Mouse (Mus musculus): ENCODE results near the gene Adgrv1.
A peak's percentile ranks its signal among the peaks of the same experiment; 100 is the strongest.

The Adgrv1 gene

DNA sequence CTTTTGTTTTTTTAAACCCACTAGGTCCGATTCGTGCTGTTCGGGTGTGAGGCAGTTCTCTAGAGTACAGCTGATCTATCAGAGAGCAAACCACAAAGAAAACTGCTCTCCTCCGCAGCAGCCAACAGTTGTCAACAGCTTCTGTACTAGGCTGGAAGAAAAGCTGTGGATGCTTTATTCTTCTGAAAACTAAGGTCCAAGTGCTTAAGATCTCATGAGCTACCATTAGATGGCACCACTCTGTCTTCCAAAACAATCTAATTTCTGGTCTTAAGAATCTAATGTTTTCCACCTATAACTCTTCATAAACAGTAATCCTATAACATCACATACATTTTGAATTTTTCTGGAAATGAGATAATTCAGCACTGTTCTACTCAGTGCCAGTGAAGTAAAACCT lies 22.6 kb downstream of the Adgrv1 start:
- DNase-seq (ENCODE audit: low read depth), result peak; percentile 38

DNA sequence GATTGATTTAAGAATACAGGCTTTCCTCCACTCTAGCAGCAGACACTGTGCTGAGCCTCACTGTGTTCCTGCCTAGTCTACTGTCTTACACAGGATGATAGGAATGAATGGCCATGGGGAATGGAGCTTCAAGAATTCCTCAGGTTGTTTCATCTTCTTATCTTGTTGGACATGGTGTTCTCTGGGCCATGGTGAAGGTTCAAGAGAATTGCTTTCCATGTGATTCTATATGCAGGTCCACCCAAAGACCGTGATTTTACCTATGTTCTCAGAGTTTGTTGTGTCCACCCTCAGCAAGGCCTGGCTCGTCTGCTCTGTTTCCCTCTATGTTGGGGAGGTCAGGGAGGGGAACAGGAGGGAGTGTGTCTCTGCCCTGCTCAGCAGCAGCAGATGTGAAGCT lies 26.0 kb downstream of the Adgrv1 start:
- DNase-seq (ENCODE audit: low read depth), result no peak

DNA sequence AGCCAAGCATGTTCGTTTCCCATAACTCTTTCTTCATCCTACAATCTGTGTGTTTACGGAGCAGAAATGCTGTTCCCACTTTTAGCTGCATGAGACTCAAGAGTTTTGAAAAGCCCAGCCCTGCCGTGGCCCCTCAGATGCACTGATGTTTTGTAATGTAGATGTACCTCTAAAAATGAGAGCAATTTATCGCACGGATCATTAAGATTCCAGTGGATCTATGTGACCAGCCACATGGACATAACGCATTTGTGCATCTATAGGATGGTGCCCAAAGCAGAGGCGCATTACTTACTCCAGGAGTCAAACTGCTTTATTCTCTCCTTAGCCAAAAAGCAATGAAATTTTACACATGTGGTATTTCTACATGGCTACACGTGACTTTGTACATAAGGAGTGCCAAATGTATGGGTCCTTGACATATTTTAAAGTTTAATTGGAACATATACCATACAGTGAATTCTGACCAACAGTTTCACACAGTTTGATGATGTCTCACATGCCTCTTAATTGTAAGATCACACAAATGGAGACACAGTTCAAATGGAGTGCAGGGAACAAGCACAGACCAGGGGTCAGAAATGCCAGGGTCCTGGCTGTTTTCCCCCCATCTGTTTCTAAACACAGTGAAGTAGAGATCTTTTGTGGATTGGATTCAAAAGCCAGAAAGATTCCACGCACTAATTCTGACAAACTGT lies 35.9 kb downstream of the Adgrv1 start:
- no peak for DNase-seq (ENCODE audit: low read depth)

DNA sequence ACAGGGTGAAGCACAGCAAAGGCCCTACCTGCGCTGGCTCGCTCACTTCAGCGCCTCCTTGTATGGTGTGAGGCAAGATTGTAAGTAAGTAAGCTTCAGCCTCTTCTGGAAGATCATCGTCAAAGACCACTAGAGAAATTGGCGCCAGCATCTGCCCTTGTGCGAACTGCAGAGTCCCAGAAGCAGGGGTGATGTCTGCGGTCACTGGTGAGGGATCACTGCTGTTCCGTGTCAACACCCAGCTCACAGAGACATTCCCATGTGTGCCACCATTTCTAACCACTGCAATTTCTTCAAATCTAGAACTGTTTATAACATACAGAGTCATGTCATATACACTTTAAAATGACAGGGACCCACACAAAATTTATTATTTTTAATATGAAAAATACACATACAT lies 54.3 kb downstream of the Adgrv1 start:
- DNase-seq (ENCODE audit: low read depth), result no peak

DNA sequence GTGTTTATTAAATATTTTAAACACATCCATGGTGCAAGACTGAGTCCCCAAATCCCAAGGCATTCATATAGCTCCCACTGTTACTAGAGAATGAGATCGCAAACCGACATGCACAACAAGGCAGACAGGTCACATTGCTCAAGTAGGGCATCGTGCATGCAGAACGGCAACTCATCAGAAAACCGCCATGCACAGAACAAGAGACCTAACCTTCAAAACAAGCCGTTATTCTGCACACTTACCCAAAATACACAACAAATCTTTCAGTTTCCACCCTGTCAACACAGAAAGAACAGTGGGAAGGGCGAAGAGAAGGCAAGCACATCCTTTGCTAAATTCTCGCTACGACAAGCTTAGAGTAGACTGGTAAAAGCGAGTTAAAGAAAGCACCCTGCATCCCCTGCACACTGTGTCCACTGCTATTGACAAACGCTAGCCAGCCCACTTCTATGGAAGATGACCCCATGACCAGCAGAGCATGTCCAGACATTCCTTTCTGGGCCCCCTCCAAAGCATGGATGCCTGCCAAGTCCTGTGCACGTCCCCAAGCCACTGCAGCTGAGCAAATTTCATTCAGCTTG lies 62.6 kb downstream of the Adgrv1 start:
- no peak for DNase-seq (ENCODE audit: low read depth)

DNA sequence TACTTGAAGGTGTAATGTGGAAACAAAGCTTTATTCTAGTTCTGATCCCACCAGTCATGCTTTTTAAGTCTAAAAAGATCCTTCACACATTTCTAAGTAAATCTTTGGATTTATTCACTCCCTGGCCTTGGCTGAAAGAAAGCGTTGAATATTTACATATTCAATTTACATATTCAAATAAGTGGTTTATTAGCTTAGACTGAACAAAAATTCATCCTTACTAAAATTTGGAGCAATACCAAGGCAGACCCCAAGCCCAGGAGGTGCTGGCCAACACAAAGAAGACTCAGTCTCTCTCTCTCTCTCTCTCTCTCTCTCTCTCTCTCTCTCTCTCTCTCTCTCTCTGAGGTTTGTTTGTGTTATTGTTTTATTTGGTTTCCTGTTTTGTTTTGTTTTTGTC lies 82.9 kb downstream of the Adgrv1 start:
- DNase-seq (ENCODE audit: low read depth), result no peak

DNA sequence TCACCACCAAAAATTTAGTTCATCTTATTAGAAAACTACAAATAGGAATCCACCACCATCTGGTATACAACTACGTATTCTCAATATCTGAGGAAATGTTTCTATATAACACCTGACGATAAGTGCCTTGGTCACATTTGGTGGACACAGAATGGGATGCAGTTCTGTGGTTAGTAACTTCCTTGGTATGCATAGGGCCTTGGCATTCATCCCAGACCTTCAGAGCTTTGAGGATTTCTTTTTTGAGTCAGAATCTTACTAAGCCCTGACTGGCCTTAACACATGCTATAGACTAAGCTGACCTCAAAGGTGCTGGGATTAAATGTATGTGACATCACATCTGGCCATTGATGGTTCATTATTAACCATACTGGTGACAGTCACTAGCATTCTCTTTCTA lies 98.0 kb downstream of the Adgrv1 start:
- DNase-seq (ENCODE audit: low read depth), result peak; percentile 48

DNA sequence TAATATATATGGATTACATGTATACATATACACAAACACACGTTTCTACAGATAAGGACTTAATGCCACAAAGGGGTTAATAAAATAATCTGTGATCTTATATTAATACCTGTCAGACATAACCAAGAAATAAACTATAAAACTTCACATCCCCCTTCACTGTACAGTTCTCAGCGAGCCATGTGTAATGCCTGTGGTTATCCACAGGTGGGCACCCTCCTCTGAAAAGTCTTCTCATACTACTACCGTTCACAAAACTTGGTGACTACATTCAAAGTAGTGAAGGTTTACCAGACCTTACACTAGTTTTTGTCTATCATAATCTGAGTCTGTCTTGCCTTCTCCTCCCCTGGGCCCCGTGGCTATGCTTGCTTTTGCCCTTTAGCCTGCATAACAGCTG lies 106.3 kb downstream of the Adgrv1 start:
- DNase-seq (ENCODE audit: low read depth), result peak; percentile 15

DNA sequence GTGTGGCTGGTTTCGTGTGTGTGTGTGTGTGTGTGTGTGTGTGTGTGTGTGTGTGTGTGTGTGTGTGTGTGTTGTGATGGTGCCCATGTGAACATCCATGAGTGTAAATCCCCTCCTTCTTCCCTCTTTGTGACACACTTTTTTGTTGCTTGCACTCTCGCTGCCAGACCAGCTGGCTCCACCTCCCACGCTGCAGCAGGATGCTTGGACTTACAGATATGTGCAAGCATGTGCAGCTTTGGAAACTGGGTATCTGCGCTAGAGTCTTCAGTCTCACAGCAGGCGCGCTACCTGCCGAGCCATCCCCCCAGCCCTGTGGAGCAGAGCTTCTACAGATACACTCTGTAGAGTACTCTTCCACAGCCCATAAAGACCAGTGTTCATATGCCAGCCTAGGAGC lies 122.8 kb downstream of the Adgrv1 start:
- no peak for DNase-seq (ENCODE audit: low read depth)

DNA sequence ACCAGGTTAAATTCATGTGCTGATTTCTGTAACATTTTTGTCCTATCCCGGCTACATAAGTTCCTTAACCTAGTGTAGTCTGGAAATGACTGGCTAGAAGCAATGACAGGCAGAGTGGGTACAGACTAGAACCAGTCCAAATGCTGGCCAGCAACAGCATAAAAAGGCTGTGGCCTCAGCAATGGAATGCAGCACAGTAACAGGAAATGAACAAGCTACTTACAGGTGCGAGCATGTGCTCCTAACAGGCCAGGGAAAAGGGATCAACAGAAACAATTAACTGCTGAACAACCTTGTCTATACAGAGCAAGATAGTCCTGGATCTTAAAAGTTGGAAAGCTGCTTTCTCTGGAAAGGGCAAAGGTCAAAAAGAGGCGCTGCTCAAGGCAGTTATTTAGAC lies 135.9 kb downstream of the Adgrv1 start:
- no peak for DNase-seq (ENCODE audit: low read depth)

DNA sequence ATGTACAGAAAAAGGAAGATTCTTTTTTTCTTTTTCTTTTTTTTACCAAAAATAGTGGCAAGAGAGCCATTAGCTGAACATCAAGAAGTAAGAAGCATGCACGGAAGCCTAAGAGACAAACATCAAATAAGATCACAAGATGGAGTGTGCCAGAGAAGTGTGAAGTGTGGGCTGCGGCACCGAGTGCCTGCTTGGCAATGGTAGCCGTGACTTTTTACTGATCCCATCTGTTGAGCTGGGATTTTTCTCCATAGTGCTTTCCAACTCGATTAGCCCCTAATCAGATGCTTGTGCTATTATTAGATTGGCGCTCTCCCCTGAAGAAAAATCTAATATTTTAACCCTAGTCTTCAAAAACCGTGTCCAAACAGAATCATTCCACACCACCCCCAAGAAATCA lies 141.0 kb downstream of the Adgrv1 start:
- no peak for DNase-seq (ENCODE audit: low read depth)

DNA sequence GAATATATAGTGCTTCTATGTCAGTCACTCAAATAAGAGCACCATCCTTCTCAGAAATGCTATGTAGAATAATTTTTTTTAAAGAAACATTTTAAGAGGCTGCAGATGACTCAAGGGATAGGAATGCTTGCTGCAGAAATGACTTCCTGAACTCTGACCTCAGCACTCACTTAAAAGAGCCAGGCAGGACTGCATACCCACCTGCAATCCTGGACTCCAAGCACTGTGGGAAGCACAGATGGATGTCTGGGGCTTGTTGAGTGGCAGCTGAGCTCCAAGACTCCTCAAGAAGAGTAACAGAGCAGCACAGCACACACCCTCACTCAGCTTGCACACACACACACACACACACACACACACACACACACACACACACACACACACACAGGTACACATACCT lies 146.0 kb downstream of the Adgrv1 start:
- DNase-seq (ENCODE audit: low read depth), result peak; percentile 5

DNA sequence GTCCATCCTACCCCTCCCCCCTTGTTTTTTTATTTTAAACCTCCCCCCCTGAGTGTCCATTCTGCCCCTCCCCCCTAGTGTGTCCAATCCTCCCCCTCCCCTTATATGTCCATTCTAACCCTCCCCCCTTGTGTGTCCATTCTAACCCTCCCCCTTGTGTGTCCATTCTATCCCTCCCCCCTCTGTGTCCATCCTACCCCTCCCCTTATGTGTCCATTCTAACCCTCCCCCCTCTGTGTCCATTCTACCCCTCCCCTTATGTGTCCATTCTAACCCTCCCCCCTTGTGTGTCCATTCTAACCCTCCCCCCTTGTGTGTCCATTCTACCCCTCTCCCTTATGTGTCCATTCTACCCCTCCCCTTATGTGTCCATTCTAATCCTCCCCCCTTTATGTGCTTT lies 159.2 kb downstream of the Adgrv1 start:
- no peak for DNase-seq (ENCODE audit: low read depth)

DNA sequence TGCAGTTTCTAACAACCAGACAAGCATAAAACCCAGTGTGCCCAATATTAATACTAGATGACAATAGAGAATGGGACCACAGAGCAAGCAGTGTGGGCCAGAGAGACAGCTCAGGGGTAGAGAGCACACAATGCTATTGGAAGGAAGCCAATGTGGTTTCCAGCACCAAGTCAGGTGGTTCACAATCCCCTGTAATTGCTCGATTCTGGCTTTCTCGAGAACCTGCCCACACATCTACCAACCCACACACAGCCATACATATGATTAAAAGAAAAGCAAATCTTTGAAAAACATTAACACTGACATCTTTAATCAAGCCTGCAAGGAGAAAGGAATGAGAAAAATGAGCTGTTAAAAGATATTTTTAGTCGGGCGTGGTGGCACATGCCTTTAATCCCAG lies 166.3 kb downstream of the Adgrv1 start:
- DNase-seq (ENCODE audit: low read depth), result no peak

DNA sequence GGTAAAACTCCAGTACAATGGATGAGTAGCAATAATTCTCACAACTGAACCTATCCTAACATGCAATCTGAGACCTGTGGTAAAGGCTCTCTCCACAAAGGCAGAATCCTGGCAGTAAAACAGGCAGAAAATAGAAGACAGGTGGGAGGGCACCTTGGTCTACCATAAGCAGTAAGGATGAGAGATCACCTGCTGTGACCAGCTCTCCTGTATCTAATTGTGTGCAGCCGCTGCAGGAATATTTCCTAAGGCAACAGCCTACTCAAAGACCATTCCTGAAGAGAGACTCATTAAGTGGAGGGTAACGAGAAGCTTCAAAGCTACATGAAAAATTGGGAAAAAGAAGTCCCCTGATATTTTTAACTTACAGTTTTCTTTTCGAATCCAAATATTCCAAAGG lies 167.2 kb downstream of the Adgrv1 start:
- no peak for DNase-seq (ENCODE audit: low read depth)

DNA sequence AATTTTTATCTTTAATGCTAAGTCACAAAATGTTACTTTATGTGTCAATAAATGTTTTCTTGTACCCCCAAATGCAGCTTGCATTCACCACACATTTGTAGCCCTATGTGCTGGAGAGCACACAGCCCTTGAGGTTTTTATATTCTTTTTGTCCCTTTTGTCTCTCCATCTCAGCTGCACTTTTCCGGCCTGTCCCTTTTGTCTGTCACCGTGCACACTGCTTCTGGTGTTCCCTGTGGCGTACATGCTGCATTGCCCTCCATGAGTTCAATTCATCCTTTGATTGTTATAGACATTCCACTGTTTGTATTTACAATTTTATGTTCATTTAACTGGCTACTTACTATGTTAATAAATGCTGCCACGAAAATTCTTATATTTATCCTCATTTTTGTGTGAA lies 183.3 kb downstream of the Adgrv1 start:
- no peak for DNase-seq (ENCODE audit: low read depth)

DNA sequence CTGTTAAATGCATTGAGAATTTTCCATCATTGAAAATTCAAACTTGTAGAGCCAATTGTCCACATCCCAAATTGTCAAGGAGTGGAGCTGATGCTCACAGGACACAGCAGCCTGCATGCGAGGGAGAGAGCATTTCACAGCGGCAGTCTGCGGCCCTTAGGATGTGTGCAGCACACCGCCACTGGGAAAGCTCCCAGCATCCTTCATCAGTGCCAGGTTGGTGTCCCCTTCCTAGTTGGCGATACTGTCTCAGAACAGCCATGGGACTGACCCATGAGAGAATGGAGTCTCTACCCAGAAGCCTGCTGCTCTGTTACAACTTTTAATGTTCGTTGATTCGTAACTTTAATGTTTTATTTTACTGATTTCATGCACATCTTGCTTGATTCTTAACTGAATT lies 183.8 kb downstream of the Adgrv1 start:
- DNase-seq (ENCODE audit: low read depth), result no peak

DNA sequence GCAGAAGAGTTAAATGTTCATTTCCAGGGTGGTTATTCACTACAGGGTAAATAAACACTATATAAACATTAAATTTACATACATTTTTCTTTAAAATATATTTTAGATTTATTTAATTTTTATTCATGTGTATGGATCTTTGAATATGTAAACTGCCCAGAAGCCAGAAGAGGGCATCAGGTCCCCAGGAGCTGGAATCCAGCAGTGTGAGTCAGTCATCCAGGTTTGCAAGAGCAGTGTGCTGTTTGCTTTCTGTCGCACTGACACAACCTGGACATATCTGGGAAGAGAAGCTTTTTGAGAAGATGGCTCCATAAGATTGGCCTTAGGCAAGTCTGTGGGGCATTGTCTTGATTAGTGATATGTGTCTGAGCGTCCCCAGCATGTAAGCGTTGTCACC lies 191.5 kb downstream of the Adgrv1 start:
- peak; percentile 38 for DNase-seq (ENCODE audit: low read depth)

DNA sequence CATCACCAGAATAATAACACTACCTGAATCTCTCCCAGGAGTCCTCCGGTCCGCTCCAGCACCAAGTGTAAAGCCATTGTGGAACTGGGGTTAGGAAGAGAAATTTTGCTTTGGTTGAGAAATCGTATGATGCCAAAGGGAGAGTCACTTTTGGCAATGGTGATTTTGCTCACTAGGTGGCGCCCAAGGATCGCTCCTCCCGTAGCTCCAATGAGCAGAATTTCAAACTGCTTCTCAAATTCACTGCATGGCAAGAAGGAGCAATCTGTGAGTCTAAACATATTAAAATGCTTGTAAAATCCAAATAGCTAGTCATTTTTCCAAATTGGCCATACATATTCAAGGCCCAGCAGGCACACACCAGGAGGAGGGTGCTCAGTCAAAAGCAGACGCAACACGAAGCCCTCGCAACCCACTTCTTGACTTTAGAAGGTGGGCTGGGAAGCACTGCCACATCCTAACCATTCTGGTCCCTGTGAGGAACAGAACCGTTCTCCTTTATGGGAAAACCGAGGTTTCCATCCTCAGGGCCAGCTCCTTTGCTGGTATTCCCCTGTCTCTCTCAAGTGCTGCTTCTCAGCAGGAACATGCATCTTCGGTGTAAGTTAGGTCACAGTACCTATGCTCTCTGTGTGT lies 193.4 kb downstream of the Adgrv1 start:
- peak; percentile 83 for DNase-seq (ENCODE audit: low read depth)

DNA sequence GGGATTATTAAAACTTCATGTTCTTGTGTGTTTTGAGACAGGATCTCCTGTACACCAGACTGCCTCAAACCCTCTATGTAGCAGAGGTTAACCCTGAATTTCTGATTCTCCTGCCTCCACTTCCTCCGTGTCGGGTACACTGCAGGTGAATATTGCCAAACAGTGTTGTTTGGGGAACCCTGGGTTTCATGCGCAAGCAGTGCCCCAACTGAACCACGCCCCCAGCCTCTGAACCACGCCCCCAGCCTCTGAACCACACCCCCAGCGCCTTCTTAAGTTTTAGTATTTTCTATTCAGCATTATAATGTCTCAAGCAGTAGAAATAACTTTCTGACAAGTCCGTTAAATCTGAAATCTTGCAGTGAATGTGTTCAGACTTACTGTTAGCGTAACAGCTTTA lies 195.9 kb downstream of the Adgrv1 start:
- no peak for DNase-seq (ENCODE audit: low read depth)

DNA sequence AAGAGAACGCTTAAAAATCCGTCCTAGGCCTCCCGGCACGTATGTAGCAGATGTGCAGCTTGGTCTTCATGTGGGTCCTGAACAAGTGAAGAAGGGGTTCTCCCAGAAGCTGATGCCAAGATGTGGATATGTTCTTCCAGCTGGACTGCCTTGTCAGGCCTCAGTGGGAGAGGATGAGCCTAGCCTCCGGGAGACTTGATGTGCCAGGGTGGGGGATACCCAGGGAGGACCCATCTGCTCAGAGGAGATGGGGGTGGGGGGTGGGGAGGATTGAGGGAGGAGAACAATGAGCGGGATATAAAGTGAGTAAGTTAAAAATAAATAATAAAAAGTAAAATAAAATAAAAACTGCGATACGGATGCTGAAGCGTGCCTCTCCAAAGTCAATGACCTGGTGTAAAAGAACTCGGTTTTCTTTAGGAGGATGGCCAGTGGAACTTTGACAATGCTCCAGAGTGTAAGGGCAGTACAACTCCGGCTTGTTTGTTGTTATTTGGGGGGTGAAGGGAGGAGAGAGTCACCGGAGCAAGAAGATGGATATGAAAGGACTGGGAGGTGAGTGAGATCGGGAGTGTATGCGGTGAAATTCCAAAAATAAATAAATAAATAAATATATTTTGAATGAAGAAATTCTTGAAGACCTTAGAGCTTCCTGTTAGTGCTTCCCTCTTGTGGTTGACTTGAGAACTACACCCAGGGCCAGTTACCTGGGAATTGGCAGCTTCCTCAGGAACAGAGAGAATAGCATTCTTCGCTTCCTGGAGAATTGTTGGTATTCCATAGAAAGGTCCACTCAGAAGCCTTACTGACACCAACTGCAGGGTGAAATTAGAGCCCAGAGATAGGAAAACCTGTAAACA lies 205.8 kb downstream of the Adgrv1 start:
- DNase-seq (ENCODE audit: low read depth), result peak; percentile 66

DNA sequence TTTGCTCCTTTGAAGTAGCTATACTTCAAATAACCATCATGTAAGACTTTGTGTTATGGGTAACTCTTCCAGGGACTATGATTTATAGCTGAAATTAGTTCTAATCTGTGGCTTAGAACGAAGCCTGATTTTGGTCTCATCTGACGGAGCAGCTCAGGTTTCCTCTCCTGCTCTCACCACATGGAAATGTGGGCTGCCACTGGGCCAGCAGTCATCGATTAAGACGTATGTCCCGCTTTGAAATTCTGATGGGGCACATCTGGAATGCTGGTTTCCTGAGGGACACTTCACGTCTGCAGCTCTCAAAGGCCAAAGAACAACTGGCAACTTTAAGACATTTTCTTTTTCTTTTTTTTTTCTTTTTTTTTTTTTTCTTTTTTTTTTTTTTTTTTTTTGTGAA lies 207.8 kb downstream of the Adgrv1 start:
- DNase-seq (ENCODE audit: low read depth), result no peak

DNA sequence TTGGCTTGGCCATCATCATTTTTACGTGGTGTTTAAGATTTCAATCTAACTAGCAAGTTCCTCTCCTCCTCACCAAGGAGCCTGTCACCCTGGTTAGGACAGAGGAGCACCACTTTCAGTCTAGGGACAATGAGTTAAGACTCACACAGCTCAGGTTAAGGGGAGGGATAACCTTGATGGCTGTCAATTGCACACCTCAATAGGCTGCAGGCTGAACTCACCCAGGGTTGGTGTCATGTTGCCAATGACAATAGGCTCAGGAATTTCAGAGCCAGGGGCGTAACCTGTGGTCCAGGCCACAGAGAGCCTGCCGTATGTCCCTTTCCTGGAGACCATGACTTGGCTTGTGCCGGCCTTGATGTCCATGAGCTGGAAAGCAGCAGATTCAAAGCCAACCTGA lies 209.0 kb downstream of the Adgrv1 start:
- DNase-seq (ENCODE audit: low read depth), result no peak

All from NIH3T3 (cell line).